In genomic region chr16:30083536-30083935, GRCm38 (mm10) we compare ENCODE assay signal across 10 mouse cellular contexts. TPM values are rescaled to one million over a fixed set of nuclear protein-coding genes. Genes with fewer than 3 reads are reported as not detected.
"Had no signal": no experiment of that assay in that cellular context is flagged by ENCODE, and none has a peak within 500 bp of the region (broad histone marks: within the 10 kb centered on the region; RNA-seq: fewer than 3 reads in every experiment).

No protein-coding gene starts in this region.

- ATAC-seq: intestine, postnatal 0 days; midbrain, embryonic 13.5 days had no signal

- H3K4me3 ChIP-seq: layer of hippocampus, adult 2 months; midbrain, embryonic 13.5 days had no signal

- H3K4me1 ChIP-seq: midbrain, embryonic 13.5 days had no signal

- H3K9me3 ChIP-seq: midbrain, embryonic 13.5 days had no signal

- H3K9ac ChIP-seq: lung, embryonic 14.5 days; midbrain, embryonic 13.5 days had no signal

- H3K4me2 ChIP-seq: liver, embryonic 11.5 days; lung, embryonic 14.5 days; midbrain, embryonic 13.5 days had no signal

- H3K27ac ChIP-seq: layer of hippocampus, adult 2 months; macrophage; midbrain, embryonic 13.5 days had no signal

- DNase-seq: left cerebral cortex, postnatal 4 days; lung, embryonic 14.5 days; lung, postnatal 10 days; right cerebral cortex, postnatal 25 days; thymus, postnatal 4 days had no signal

- H3K36me3 ChIP-seq: midbrain, embryonic 13.5 days had no signal

RNA-seq across cellular contexts. Expression of gene Hes1, which starts 19.4 kb away (rescaled TPM):
- polyA plus RNA-seq: macrophage had no signal
